ENCODE assay signal across 22 mouse cellular contexts in the genomic region with DNA sequence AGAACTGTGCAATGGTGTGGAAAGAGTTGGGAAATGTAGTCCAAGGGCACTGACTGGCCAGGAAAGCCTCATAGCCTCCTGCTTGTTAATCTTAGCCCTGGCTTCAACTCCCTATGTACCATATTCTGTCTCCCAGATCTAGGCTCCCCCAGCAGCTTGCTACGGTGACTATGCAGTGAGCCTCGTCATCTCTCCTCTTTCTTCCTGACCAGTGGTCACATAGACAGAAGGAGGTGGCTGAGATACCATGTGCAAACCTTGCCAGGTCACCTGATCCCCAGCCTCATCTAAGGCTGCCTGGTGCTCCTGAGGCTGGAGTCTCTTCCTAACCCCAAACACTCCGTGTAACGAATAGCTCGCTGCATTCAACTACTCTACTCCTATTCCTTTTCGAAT. TPM values are rescaled to one million over a fixed set of nuclear protein-coding genes. Genes with fewer than 3 reads are reported as not detected.
DNase-seq lines count a peak whose midpoint lies in the region; ATAC-seq and TF ChIP-seq lines count a peak whose summit lies in the region.
"Had no signal": no experiment of that assay in that cellular context is flagged by ENCODE, and none has a peak within 500 bp of the region (broad histone marks: within the 10 kb centered on the region; RNA-seq: fewer than 3 reads in every experiment).

No protein-coding gene starts in this region.

- under 1% methylated on average over 6 of the region's 6 CpGs for WGBS in intestine, embryonic 14.5 days
- 2% methylated on average over 6 of the region's 6 CpGs for WGBS in intestine, embryonic 16.5 days
- WGBS in forebrain, embryonic 11.5 days = under 1% methylated on average over 6 of the region's 6 CpGs
- WGBS in midbrain, embryonic 12.5 days = 1% methylated on average over 6 of the region's 6 CpGs
- 21% methylated on average over 6 of the region's 6 CpGs for WGBS in thymus, adult 2 months
- 6% methylated on average over 6 of the region's 6 CpGs for WGBS in stomach, postnatal 0 days

- no peak for TF ChIP-seq EP300 in stomach, postnatal 0 days (optimal IDR thresholded peaks at IDR 0.05)

- ATAC-seq in intestine, embryonic 14.5 days (replicated peaks; ENCODE audit: low FRiP score, low TSS enrichment, low read depth) = no peak
- ATAC-seq in intestine, embryonic 16.5 days = no peak
- ATAC-seq in forebrain, embryonic 11.5 days (replicated peaks; ENCODE audit: low FRiP score) = no peak
- no peak for ATAC-seq in midbrain, embryonic 12.5 days (ENCODE audit: low FRiP score, low read depth)
- ATAC-seq in stomach, postnatal 0 days (ENCODE audit: low FRiP score, low TSS enrichment) = no peak

- no peak overlapping the region for H3K4me3 ChIP-seq in intestine, embryonic 14.5 days (ENCODE audit: low read depth, low read length)
- no peak overlapping the region for H3K4me3 ChIP-seq in intestine, embryonic 16.5 days (ENCODE audit: low read length)
- H3K4me3 ChIP-seq in forebrain, embryonic 11.5 days (ENCODE audit: low read depth, low read length) = peak overlapping the region; percentile 65; the same call in 1 of the 2 replicates
- peak overlapping the region; percentile 9; the same call in 1 of the 2 replicates for H3K4me3 ChIP-seq in midbrain, embryonic 12.5 days
- H3K4me3 ChIP-seq in thymus, adult 2 months (ENCODE audit: control insufficient read depth, insufficient read depth, low read length) = no peak overlapping the region
- H3K4me3 ChIP-seq in stomach, postnatal 0 days (ENCODE audit: low read depth, low read length) = no peak overlapping the region
- H3K4me3 ChIP-seq: neural tube, embryonic 12.5 days had no signal

- no peak for TF ChIP-seq POLR2A in thymus, adult 2 months (IDR thresholded peaks at IDR 0.05; ENCODE audit: control insufficient read depth, extremely low read depth, insufficient read depth, low read length, poor library complexity)

- peaks cover 7% of the 10 kb centered on the region; the same call in 1 of the 2 replicates for H3K4me1 ChIP-seq in intestine, embryonic 14.5 days (replicated peaks; ENCODE audit: control insufficient read depth, insufficient read depth, low read length)
- H3K4me1 ChIP-seq in intestine, embryonic 16.5 days (ENCODE audit: control insufficient read depth, insufficient read depth, low read length) = peaks cover 10% of the 10 kb centered on the region
- H3K4me1 ChIP-seq in forebrain, embryonic 11.5 days (replicated peaks; ENCODE audit: control insufficient read depth, insufficient read depth, low read length) = peaks cover 31% of the 10 kb centered on the region
- peaks cover 47% of the 10 kb centered on the region for H3K4me1 ChIP-seq in midbrain, embryonic 12.5 days
- no peaks in the 10 kb centered on the region for H3K4me1 ChIP-seq in thymus, adult 2 months (replicated peaks; ENCODE audit: control insufficient read depth, insufficient read depth, low read length)
- no peaks in the 10 kb centered on the region for H3K4me1 ChIP-seq in stomach, postnatal 0 days (replicated peaks; ENCODE audit: control insufficient read depth, insufficient read depth)

- no peaks in the 10 kb centered on the region for H3K9me3 ChIP-seq in intestine, embryonic 14.5 days (ENCODE audit: control insufficient read depth, low read length)
- no peaks in the 10 kb centered on the region for H3K9me3 ChIP-seq in intestine, embryonic 16.5 days (ENCODE audit: control insufficient read depth, low read length)
- H3K9me3 ChIP-seq in forebrain, embryonic 11.5 days (ENCODE audit: control insufficient read depth, low read length) = no peaks in the 10 kb centered on the region
- no peaks in the 10 kb centered on the region for H3K9me3 ChIP-seq in midbrain, embryonic 12.5 days
- no peaks in the 10 kb centered on the region for H3K9me3 ChIP-seq in stomach, postnatal 0 days (ENCODE audit: control insufficient read depth, low read length)
- H3K9me3 ChIP-seq: heart, embryonic 12.5 days; neural tube, embryonic 12.5 days; stomach, embryonic 15.5 days had no signal

- TF ChIP-seq CTCF in thymus, adult 2 months (IDR thresholded peaks at IDR 0.05; ENCODE audit: borderline replicate concordance, control insufficient read depth, extremely low read depth, insufficient read depth, low read length, poor library complexity) = no peak
- TF ChIP-seq CTCF in stomach, postnatal 0 days (IDR thresholded peaks at IDR 0.05; ENCODE audit: low read depth) = no peak

- peak; percentile 53 for DNase-seq in intestine, embryonic 14.5 days (ENCODE audit: low spot score)
- DNase-seq in forebrain, embryonic 11.5 days (ENCODE audit: low spot score) = peak; percentile 60
- no peak for DNase-seq in thymus, adult 2 months
- DNase-seq in stomach, postnatal 0 days (ENCODE audit: low spot score) = no peak
- DNase-seq in layer of hippocampus, postnatal 25 days (ENCODE audit: extremely low spot score in 1 of 2, low spot score in 1 of 2) = no peak
- DNase-seq: cerebellum, adult 11 months; cerebellum, postnatal 36 days; gastrocnemius, postnatal 25 days; kidney, adult 18-20 months; liver; lung, embryonic 14.5 days; thymus, postnatal 4 days had no signal

- H3K4me2 ChIP-seq in intestine, embryonic 14.5 days (ENCODE audit: low read length) = no peak overlapping the region
- H3K4me2 ChIP-seq in intestine, embryonic 16.5 days (ENCODE audit: low read depth, low read length) = no peak overlapping the region
- H3K4me2 ChIP-seq in forebrain, embryonic 11.5 days (ENCODE audit: low read depth, low read length, severe bottlenecking) = peak overlapping the region; percentile 71; the same call in 1 of the 2 replicates
- H3K4me2 ChIP-seq in midbrain, embryonic 12.5 days (replicated peaks) = peak overlapping the region; percentile 52
- H3K4me2 ChIP-seq in stomach, postnatal 0 days (replicated peaks; ENCODE audit: low read depth) = no peak overlapping the region
- H3K4me2 ChIP-seq: lung, embryonic 14.5 days had no signal

- H3K36me3 ChIP-seq in intestine, embryonic 14.5 days (ENCODE audit: control insufficient read depth, insufficient read depth, low read length) = no peaks in the 10 kb centered on the region
- H3K36me3 ChIP-seq in intestine, embryonic 16.5 days (ENCODE audit: control insufficient read depth, insufficient read depth, low read length) = no peaks in the 10 kb centered on the region
- no peaks in the 10 kb centered on the region for H3K36me3 ChIP-seq in forebrain, embryonic 11.5 days (ENCODE audit: control insufficient read depth, insufficient read depth, low read length)
- H3K36me3 ChIP-seq in midbrain, embryonic 12.5 days = no peaks in the 10 kb centered on the region
- H3K36me3 ChIP-seq in thymus, adult 2 months (ENCODE audit: control insufficient read depth, insufficient read depth, low read length) = no peaks in the 10 kb centered on the region
- H3K36me3 ChIP-seq in stomach, postnatal 0 days (ENCODE audit: control insufficient read depth, insufficient read depth, low read length) = no peaks in the 10 kb centered on the region
- H3K36me3 ChIP-seq: heart, embryonic 12.5 days; neural tube, embryonic 12.5 days; stomach, embryonic 15.5 days had no signal

- peaks cover 100% of the 10 kb centered on the region for H3K27me3 ChIP-seq in intestine, embryonic 14.5 days (replicated peaks; ENCODE audit: control insufficient read depth, insufficient read depth, low read length)
- peaks cover 84% of the 10 kb centered on the region for H3K27me3 ChIP-seq in intestine, embryonic 16.5 days (replicated peaks; ENCODE audit: control insufficient read depth, insufficient read depth, low read length)
- H3K27me3 ChIP-seq in forebrain, embryonic 11.5 days (ENCODE audit: control insufficient read depth, insufficient read depth, low read length) = peaks cover 55% of the 10 kb centered on the region
- H3K27me3 ChIP-seq in midbrain, embryonic 12.5 days = peaks cover 94% of the 10 kb centered on the region
- H3K27me3 ChIP-seq in thymus, adult 2 months (ENCODE audit: control insufficient read depth, insufficient read depth, low read length) = peaks cover 10% of the 10 kb centered on the region; the same call in 1 of the 2 replicates
- H3K27me3 ChIP-seq in stomach, postnatal 0 days (ENCODE audit: control insufficient read depth, insufficient read depth, low read length) = peaks cover 48% of the 10 kb centered on the region

- H3K27ac ChIP-seq in intestine, embryonic 14.5 days (ENCODE audit: low read depth) = no peak overlapping the region
- H3K27ac ChIP-seq in intestine, embryonic 16.5 days (ENCODE audit: low read length) = no peak overlapping the region
- peak overlapping the region; percentile 74 for H3K27ac ChIP-seq in forebrain, embryonic 11.5 days (ENCODE audit: low read depth, low read length)
- H3K27ac ChIP-seq in midbrain, embryonic 12.5 days (replicated peaks) = peak overlapping the region; percentile 49; the same call in 1 of the 2 replicates
- H3K27ac ChIP-seq in thymus, adult 2 months (ENCODE audit: control insufficient read depth, insufficient read depth, low read length) = no peak overlapping the region
- no peak overlapping the region for H3K27ac ChIP-seq in stomach, postnatal 0 days (replicated peaks)
- H3K27ac ChIP-seq: neural tube, embryonic 12.5 days; stomach, embryonic 15.5 days had no signal

- no peak overlapping the region for H3K9ac ChIP-seq in intestine, embryonic 14.5 days (ENCODE audit: low read length)
- H3K9ac ChIP-seq in intestine, embryonic 16.5 days (ENCODE audit: low read depth, low read length) = no peak overlapping the region
- peak overlapping the region; percentile 35; the same call in 1 of the 2 replicates for H3K9ac ChIP-seq in forebrain, embryonic 11.5 days (ENCODE audit: low read length)
- no peak overlapping the region for H3K9ac ChIP-seq in midbrain, embryonic 12.5 days (replicated peaks)
- no peak overlapping the region for H3K9ac ChIP-seq in stomach, postnatal 0 days (ENCODE audit: low read length)
- H3K9ac ChIP-seq: heart, embryonic 12.5 days; lung, embryonic 14.5 days; neural tube, embryonic 12.5 days; stomach, embryonic 15.5 days had no signal

RNA-seq across cellular contexts. Expression of a gene that starts 6.7 kb away (rescaled TPM):
- polyA plus RNA-seq in intestine, embryonic 14.5 days (2014; fragmentation: Nextera tagmentation; extraction: Ambion mirVana) = not detected in 2 replicates
- not detected in 2 replicates for polyA plus RNA-seq in intestine, embryonic 16.5 days (2015; fragmentation: Nextera tagmentation; extraction: Ambion mirVana)
- 17.1 and 17.5 TPM in 2 replicates for polyA plus RNA-seq in forebrain, embryonic 11.5 days (2014; fragmentation: Nextera tagmentation; extraction: Ambion mirVana)
- 19.8 and 25.1 TPM in 2 replicates for polyA plus RNA-seq in midbrain, embryonic 12.5 days (2016; fragmentation: Nextera tagmentation; extraction: Ambion mirVana)
- polyA plus RNA-seq in thymus, adult 2 months (2012; rRNA removed) = 0.05 and 0.08 TPM in 2 replicates
- polyA plus RNA-seq in stomach, postnatal 0 days (2015; fragmentation: Nextera tagmentation; extraction: Ambion mirVana) = not detected in 2 replicates
- under 1 TPM in 1 of 2 experiments, not detected in 1; 0.25 TPM for total RNA-seq in layer of hippocampus, postnatal 25 days (2021)
- total RNA-seq: gastrocnemius, postnatal 25 days; hematopoietic stem cell, adult 5-6 weeks; megakaryocyte progenitor cell, adult 5-6 weeks; MEL had no signal
- polyA plus RNA-seq: C2C12; heart, embryonic 12.5 days; lung, embryonic 14.5 days; neural tube, embryonic 12.5 days; small intestine, adult 2 months; stomach, embryonic 15.5 days had no signal

Comparison
In these comparisons a context has a peak if more than half of its experiments do, and no peak if none do; other contexts are left out.
1. DNase-seq: peak in intestine, embryonic 14.5 days (single experiment) and forebrain, embryonic 11.5 days (single experiment); none in thymus, adult 2 months (single experiment), stomach, postnatal 0 days (single experiment) and layer of hippocampus, postnatal 25 days (0 of 2).
2. H3K27ac ChIP-seq: peak in forebrain, embryonic 11.5 days (single experiment) and midbrain, embryonic 12.5 days (single experiment); none in intestine, embryonic 14.5 days (single experiment), intestine, embryonic 16.5 days (single experiment), thymus, adult 2 months (single experiment) and stomach, postnatal 0 days (single experiment).
3. H3K4me2 ChIP-seq: peak in forebrain, embryonic 11.5 days (single experiment) and midbrain, embryonic 12.5 days (single experiment); none in intestine, embryonic 14.5 days (single experiment), intestine, embryonic 16.5 days (single experiment) and stomach, postnatal 0 days (single experiment).
4. H3K4me3 ChIP-seq: peak in forebrain, embryonic 11.5 days (single experiment) and midbrain, embryonic 12.5 days (single experiment); none in intestine, embryonic 14.5 days (single experiment), intestine, embryonic 16.5 days (single experiment), thymus, adult 2 months (single experiment) and stomach, postnatal 0 days (single experiment).
5. RNA of a gene that starts 6.7 kb away (polyA plus RNA-seq): 19.8 to 25.1 TPM in midbrain, embryonic 12.5 days and 17.1 to 17.5 TPM in forebrain, embryonic 11.5 days; 0.05 to 0.08 TPM in thymus, adult 2 months, not detected in intestine, embryonic 14.5 days, not detected in intestine, embryonic 16.5 days and not detected in stomach, postnatal 0 days; every median in the first group is over 10 times any median in the second.